Mouse (Mus musculus) lung, adult 18-20 months (tissue): Measurements from ENCODE around the gene Stx16.
A peak's percentile ranks its signal among the peaks of the same experiment; 100 is the strongest.

Experiments
- DNase-seq, 2 experiments: peaks; one replicate each; pipeline ENCODE4 v3.0.0; 2022; ENCODE audit warnings: mixed read lengths in 2 of 2

Gene Stx16

GRCm38 (mm10) chr2:174076433-174076824 is 321 bp downstream of the Stx16 start:
- DNase-seq, result no peak

DNA sequence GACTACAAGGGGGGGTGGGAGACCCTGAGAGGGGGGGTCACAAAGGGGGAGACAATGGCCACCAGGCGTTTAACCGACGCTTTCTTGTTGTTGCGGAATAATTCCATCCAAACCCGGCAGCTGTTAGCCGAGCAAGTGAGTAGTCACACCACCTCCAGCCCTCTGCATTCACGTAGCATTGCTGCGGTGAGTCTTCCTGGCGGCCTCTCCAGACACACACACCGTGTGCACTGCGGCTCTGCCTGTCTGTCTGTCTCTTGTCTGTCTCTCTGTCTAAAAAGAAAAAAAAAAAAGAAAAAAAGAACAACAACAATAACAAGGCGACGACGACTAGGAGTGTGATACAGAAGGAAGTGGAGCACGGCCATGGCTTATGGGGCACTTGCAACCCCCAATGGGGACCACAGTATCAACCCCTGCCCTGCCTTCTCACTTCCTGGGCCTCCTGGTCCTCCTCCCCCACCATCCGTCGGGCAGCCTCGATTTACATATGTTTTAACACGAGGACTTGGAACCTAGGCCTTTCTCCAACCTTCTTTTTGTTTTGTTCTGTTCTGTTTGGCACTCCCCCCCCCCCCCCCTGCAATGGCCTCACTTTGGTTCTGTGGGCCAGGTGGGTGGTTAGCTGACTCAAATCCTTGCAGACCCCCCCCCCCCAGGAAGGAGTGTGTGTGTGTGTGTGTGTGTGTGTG is 1.0 kb downstream of the Stx16 start:
- peak in 1 of 2 experiments; percentile 6 for DNase-seq

- no peak for DNase-seq
These were observed 1.7 kb downstream of the Stx16 start for GRCm38 (mm10) chr2:174077776-174078338.

- DNase-seq, result no peak
These were observed 5.7 kb downstream of the Stx16 start for GRCm38 (mm10) chr2:174081833-174082232.

DNA sequence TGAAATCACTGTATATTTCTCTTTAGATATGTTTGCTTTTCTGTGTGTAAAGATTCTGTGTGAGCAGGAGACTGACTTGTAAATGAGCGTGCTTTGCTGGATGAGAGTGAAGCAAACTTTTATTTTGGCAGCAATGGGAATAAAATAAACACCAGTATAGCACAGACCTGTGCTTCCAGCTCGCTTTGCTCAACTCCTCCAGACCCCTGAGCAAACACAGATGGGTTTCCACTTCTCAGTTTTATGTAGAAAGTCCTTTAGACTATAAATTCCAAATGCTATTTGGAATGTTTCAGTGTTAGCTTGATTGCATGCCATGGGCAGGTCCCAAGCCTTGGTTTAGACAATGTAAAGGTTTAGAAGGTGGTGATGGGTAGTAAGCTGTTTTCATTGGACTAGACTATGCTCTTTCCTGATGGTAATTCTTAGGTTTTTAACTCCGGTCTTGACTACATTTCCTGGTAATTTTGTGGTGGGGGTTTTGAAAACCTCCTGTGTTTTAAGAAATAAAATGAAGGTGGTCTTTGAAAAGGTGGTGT is 6.3 kb downstream of the Stx16 start:
- no peak for DNase-seq

DNA sequence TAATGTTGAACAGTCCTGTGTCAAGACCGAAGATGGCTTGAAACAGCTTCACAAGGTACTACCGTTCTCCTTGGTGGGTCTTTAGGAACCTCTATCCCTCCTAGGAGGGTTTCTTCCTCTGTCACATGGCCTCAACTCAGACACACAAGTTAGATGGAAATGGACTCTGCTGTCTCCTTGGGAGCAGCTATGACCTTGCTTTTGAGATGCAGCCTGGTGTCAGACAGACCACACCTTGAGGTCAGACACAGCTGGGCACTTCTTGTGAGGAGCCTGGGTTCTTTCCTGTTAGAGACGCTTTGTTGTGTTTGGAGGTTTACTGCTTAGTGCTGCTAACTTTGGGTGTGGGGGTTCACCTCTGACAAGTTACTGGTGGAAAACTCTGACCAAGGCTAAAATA is 19.0 kb downstream of the Stx16 start:
- DNase-seq, result no peak

DNA sequence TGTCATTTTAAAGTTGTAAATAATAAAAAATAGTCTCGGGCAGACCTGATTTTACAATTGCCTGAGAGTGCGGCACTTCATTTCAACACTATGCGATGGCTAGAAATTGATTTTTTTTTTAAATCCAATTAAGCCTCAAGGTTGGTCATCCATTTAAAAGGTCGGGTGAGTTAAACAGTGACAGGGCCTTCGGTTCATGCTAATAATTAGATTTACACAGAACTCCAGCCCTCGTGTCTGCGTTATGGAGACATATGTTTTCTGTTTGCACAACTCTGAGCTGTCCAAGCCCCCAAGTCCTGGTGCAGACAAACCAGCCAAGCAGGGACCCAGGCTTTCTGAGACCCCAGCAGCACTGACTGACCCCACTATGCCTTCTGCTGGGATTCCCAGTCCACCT is 26.3 kb downstream of the Stx16 start:
- no peak for DNase-seq

DNA sequence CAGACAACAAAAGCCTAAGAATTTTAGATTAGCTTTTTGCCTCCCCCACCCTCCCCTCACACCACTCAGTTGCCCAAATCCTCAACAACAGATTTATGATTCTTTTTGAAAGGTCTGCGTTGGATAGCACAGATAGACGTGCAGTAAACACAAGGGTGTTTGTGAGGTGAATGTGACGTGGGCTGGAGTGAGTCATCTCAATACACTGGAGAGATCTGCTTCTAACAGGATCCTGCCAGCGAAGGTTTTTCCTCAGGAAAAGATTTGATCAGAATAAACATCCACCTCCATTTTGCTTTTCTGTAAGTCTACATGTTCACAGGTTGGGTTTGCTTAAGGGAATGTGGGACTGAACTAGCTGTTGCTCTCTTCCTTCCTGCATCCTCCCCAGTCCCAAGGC is 27.4 kb downstream of the Stx16 start:
- DNase-seq, result no peak

- DNase-seq, result no peak
These were observed 31.3 kb downstream of the Stx16 start for GRCm38 (mm10) chr2:174107375-174107774.

GRCm38 (mm10) chr2:174109991-174110782 is 34.1 kb downstream of the Stx16 start, which contains the start of gene Npepl1:
Gene Npepl1, plus strand, starts transcription at chr2:174110349.
- DNase-seq, result peak; percentile 57 to 69

DNA sequence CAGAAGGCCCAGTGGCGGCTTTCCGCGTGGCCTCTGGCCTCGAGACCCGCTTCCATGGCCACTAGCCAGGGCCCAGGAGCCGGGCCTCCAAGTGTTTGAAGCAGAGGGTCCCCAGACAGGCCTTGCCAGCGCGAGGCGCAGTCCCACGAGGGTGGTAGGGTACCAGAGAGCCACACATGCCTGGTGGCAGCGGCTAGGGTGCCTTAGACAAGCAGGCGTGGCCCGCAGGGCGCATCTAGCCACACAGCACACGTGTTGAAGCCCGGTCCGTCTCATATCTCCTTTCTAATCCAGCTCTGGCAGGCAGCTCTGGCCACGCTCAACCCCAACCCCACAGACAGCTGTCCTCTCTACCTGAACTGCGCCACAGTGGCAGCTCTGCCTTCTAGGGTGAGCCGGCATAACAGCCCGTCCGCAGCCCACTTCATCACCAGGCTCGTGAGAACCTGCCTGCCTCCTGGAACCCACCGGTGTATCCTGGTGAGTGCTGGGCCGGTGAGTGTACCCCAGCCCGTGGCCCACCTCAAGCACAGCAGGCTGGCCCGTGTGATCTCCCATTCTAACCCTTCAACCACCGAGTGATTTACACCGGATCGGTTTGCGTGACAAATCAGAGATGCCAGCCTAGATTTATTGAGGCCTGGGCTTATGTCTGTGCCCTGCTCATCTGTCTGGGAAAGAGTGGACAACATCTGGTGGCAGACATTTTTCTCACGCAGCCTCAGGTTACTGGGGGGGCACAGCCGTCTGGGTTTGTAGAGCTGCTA is 34.9 kb downstream of the Stx16 start:
- peak; percentile 15 to 34 for DNase-seq

DNA sequence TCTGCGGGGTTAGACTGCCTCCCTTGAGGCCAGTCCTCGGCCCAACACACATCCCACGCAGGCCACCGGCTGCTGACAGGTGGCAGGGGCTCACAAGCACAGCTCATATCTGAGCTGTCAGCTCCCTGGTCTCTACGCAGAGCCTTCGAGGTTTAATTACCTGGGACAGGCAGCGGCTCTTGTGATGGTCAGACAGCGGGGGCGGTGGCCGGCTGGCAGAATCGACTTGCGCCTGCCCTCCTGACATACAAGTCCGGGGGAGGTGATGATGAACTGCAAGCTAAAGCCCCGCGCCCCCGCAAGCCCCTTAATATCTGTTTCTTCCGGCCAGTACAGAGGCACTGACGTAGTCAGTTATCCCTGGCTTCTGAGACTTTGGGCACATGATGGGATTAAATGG is 36.8 kb downstream of the Stx16 start:
- no peak for DNase-seq

GRCm38 (mm10) chr2:174114148-174114864 is 38.2 kb downstream of the Stx16 start:
- DNase-seq, result no peak

- no peak for DNase-seq
These were observed 40.8 kb downstream of the Stx16 start for GRCm38 (mm10) chr2:174116929-174117328.

DNA sequence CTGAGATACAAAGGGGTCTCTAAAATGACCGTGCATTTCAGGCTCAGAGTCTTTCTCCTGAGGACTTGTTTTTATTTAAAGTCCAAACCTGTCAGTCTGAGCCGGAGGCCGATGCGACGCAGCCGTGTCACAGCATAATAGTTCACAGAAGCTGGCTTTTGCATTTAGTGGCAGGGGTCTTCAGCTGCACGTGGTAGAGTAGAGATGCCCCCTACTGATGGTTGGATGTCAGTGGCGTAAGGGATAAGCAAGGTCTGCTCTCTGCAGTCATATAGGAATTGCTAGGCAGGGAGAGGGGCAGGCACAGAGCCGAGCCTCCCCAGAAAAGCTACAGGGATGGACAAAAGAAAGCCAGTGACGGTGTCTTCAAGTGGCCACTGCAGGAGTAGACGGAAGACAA is 42.0 kb downstream of the Stx16 start:
- DNase-seq, result no peak

DNA sequence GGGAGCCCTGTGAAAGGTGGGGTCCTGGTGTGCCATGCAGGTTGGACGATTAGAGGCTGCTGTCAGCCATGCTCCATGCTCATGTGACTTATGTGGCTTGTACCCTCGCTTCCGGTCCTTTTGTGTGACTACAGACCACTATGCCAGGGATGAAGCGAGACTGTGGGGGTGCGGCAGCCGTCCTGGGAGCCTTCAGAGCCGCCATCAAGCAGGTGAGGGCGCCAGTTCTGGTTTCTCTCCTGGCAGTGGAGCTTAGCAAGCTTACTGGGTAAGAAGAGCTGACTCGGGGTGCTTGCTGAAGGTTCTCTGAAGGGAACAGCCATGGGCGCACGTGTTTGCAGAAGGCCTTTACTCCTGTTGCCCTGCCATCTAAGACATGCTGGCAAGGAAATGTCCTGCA is 43.2 kb downstream of the Stx16 start:
- DNase-seq, result no peak

- DNase-seq, result no peak
These were observed 44.5 kb downstream of the Stx16 start for GRCm38 (mm10) chr2:174120631-174121030.

- DNase-seq, result no peak
These were observed 45.4 kb downstream of the Stx16 start for GRCm38 (mm10) chr2:174121411-174121947.

DNA sequence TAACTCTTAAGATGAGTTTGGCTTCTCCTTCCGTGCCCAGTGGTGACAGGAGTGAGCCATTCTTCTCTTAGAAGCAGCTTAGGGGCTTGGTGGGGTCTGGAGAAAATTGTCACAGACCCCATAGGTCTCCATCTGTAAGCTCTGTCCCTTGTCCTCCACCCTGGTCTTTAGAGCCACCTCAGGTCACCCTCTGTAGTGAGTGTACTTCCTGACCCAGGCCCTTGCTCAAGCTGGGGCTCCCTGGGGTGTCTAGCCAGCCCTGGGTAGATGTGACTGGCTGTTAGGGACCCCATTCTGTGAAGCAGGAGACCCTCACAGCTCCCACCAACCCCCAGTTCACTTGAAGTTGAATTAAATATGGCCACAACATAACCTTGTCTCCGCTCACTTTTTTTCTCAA is 46.2 kb downstream of the Stx16 start:
- DNase-seq, result no peak

DNA sequence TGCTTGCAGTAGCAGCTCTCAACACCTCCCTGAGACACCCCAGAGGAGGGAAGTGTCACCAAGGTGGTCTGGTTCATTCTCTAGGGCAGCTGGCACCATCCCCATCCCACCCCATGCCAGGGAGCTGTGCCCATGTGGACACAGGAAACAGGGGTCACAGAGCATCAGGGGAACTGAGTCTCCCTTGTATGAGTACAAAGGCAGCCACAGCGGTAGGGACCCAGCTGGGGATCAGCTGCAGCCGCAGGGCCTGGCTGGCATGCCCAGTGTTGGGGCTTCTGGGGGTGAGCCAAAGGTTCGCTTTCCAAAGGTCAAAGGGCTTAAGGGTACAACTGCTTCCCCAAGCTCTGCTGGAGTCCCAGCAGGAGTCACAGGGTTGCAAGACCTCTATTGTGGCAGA is 47.6 kb downstream of the Stx16 start:
- DNase-seq, result no peak

DNA sequence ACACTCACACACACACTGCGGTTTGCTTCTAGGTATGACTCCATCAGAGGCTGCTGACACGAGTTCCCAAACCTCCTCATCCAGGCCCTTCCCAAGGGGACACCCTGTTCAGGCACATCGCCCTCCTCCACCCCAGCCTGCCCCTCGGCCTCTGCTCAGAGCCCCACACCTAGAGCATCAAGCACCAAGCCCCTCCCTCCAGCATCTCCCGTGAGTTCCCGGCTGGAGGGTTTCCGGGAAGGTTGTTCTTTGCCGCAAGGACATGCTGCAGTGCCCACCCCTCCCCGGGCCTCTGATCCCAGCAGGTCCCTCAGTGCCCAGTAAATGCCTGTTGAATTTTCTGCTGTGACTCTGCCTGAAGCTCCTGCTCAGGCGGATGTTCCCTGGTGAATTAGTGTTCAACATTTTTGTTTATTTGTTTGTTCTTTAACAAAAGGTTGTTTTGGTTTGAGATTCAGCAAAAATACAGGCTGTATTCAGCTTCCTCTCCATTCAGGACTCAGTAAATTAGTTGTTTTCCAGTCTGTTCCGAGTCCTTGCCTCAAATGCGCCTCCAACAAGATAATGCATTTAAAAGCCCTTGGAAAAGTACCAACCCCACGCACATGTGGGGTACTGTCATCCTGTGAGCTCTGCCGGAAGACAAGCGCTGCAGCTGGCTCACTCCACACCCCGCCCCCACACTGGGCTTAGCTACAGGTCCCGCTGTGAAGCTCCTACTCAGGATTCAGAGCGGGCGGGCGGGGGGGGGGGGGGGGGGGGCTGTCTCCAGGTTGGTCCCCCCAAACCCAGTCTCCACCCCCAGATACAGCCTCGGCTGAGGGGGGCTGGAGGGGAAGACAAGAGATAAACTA is 50.6 kb downstream of the Stx16 start:
- DNase-seq, result no peak
